Mouse (Mus musculus): ENCODE measurements around the gene E2f7. TPM values are rescaled to one million over a fixed set of nuclear protein-coding genes. Genes with fewer than 3 reads are reported as not detected.

Gene E2f7
- polyA plus RNA-seq, 1 experiment from 2014 or later: 38.0 TPM

- H3K9me3 ChIP-seq: no peaks in the 10 kb centered on the region
- H3K27me3 ChIP-seq: no peaks in the 10 kb centered on the region
- H3K27ac ChIP-seq: no peak overlapping the region
- H3K9ac ChIP-seq: no peak overlapping the region
- no peak overlapping the region for H3K4me2 ChIP-seq
- ATAC-seq (ENCODE audit: low FRiP score): no peak
- peaks cover 27% of the 10 kb centered on the region for H3K36me3 ChIP-seq (replicated peaks)
- H3K4me3 ChIP-seq (replicated peaks): no peak overlapping the region
- H3K4me1 ChIP-seq: no peaks in the 10 kb centered on the region
- WGBS: 82% methylated on average over 12 of the region's 12 CpGs
These were observed 43.0 kb downstream of the E2f7 start for GRCm38 (mm10) chr10:110788049-110788752.

GRCm38 (mm10) chr10:110789683-110790082 is 44.4 kb downstream of the E2f7 start:
- Histone ChIP-seq H3K27me3 (no peaks in the 10 kb centered on the region), H3K36me3 (replicated peaks) (peaks cover 17% of the 10 kb centered on the region), H3K4me3 (replicated peaks) (no peak overlapping the region), H3K4me1 (peaks cover under 1% of the 10 kb centered on the region; the same call in 1 of the 2 replicates), H3K27ac (no peak overlapping the region), H3K9ac (no peak overlapping the region), H3K4me2 (no peak overlapping the region), H3K9me3 (no peaks in the 10 kb centered on the region)
- 88% methylated on average over 8 of the region's 8 CpGs for WGBS
- no peak for ATAC-seq (ENCODE audit: low FRiP score)

DNA sequence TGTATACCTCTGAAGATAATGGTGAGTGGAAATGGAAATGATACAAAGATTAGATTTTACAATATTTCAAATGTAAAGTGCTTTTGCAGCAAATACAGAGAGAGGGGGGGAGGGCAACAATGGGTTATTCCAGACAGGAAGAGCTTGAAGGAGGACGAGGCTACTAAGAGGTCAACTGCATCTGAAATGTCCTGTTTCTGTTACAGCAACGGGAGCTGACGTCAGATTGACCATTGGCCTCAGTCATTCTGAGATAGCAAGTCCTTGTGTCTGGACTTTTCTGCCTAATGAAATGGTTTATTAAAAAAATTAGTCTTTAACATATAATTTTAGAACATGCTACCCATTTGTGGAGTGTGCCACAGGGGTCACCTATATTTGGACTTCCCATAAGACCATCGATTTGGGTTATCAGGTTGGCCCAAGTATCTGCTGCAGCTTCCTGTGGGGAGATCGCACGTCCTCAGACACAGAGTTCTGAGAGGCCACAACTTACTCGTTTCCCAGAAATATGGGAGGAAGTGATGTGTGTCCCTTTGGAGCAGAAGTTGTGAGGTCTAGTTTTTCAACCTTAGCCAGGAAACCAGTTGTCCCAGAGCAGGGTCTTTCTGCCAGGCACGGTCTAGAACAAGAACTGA is 48.0 kb downstream of the E2f7 start:
- ATAC-seq (ENCODE audit: low FRiP score): no peak
- 85% methylated on average over 8 of the region's 8 CpGs for WGBS

GRCm38 (mm10) chr10:110794564-110795205 is 49.4 kb downstream of the E2f7 start:
- Histone ChIP-seq H3K9me3 (no peaks in the 10 kb centered on the region), H3K4me3 (replicated peaks) (no peak overlapping the region), H3K36me3 (replicated peaks) (no peaks in the 10 kb centered on the region), H3K9ac (no peak overlapping the region), H3K27ac (no peak overlapping the region), H3K4me2 (no peak overlapping the region), H3K4me1 (peaks cover 5% of the 10 kb centered on the region; the same call in 1 of the 2 replicates), H3K27me3 (no peaks in the 10 kb centered on the region)
- WGBS: 16% methylated on average over 12 of the region's 12 CpGs
- peak; percentile 83 for ATAC-seq (ENCODE audit: low FRiP score)

More for the DNA sequence above, 48.0 kb downstream of the E2f7 start:
- Histone ChIP-seq H3K9me3 (no peaks in the 10 kb centered on the region), H3K36me3 (replicated peaks) (no peaks in the 10 kb centered on the region), H3K27me3 (no peaks in the 10 kb centered on the region), H3K27ac (no peak overlapping the region), H3K4me1 (peaks cover 5% of the 10 kb centered on the region; the same call in 1 of the 2 replicates), H3K4me3 (replicated peaks) (no peak overlapping the region), H3K4me2 (no peak overlapping the region), H3K9ac (no peak overlapping the region)

DNA sequence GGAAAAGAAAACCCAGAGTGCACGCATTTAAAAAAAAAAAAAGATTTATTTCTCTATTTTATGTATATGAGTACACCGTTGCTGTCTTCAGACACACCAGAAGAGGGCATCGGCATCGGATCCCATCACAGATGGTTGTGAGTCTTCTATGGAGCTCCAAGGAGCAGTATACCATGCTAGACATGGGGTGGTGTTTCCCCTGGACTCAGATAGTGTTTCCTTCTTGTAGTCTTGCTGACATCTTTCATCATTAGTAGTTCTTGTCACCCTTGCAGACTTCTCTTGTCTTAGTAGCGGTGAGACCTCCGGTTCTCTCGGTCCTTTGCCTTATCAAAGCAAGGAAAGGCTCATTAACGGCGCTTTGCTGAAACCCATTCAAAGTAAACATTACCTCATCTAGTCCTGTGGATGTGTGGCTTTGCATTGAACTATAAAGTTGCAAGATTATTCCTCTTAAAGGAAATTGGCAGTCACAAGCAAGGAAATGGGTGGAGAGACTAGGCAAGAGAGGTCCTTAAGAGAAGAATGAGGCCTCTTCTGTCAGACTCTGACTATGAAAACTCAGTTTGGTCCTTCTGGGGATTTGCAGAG is 50.1 kb downstream of the E2f7 start:
- Histone ChIP-seq H3K4me2 (no peak overlapping the region), H3K27me3 (no peaks in the 10 kb centered on the region), H3K9ac (no peak overlapping the region), H3K27ac (no peak overlapping the region), H3K36me3 (replicated peaks) (no peaks in the 10 kb centered on the region), H3K9me3 (no peaks in the 10 kb centered on the region), H3K4me1 (peaks cover 5% of the 10 kb centered on the region; the same call in 1 of the 2 replicates), H3K4me3 (replicated peaks) (no peak overlapping the region)
- no peak for ATAC-seq (ENCODE audit: low FRiP score)
- WGBS: 66% methylated on average over 9 of the region's 9 CpGs

- Histone ChIP-seq H3K27me3 (no peaks in the 10 kb centered on the region), H3K9me3 (no peaks in the 10 kb centered on the region), H3K4me3 (replicated peaks) (no peak overlapping the region), H3K36me3 (replicated peaks) (no peaks in the 10 kb centered on the region), H3K4me1 (no peaks in the 10 kb centered on the region), H3K9ac (no peak overlapping the region), H3K27ac (no peak overlapping the region), H3K4me2 (no peak overlapping the region)
- ATAC-seq (ENCODE audit: low FRiP score): no peak
- 83% methylated on average over 3 of the region's 3 CpGs for WGBS
These were observed 56.1 kb downstream of the E2f7 start for GRCm38 (mm10) chr10:110801296-110801695.

- 83% methylated on average over 11 of the region's 11 CpGs for whole genome bisulfite sequencing
- no peaks in the 10 kb centered on the region for H3K4me1 ChIP-seq
- no peaks in the 10 kb centered on the region for H3K36me3 ChIP-seq (replicated peaks)
- no peaks in the 10 kb centered on the region for H3K9me3 ChIP-seq
- H3K27ac ChIP-seq: no peak overlapping the region
- no peak overlapping the region for H3K9ac ChIP-seq
- H3K27me3 ChIP-seq: no peaks in the 10 kb centered on the region
- ATAC-seq (ENCODE audit: low FRiP score): no peak
- H3K4me2 ChIP-seq: no peak overlapping the region
- H3K4me3 ChIP-seq (replicated peaks): no peak overlapping the region
These were observed 59.2 kb downstream of the E2f7 start for GRCm38 (mm10) chr10:110804279-110805024.

GRCm38 (mm10) chr10:110805025-110805740 is 59.9 kb downstream of the E2f7 start:
- Histone ChIP-seq H3K4me1 (no peaks in the 10 kb centered on the region), H3K27ac (no peak overlapping the region), H3K4me2 (no peak overlapping the region), H3K27me3 (no peaks in the 10 kb centered on the region), H3K4me3 (replicated peaks) (no peak overlapping the region), H3K36me3 (replicated peaks) (no peaks in the 10 kb centered on the region), H3K9ac (no peak overlapping the region), H3K9me3 (no peaks in the 10 kb centered on the region)
- no peak for ATAC-seq (ENCODE audit: low FRiP score)
- WGBS: 86% methylated on average over 5 of the region's 5 CpGs

DNA sequence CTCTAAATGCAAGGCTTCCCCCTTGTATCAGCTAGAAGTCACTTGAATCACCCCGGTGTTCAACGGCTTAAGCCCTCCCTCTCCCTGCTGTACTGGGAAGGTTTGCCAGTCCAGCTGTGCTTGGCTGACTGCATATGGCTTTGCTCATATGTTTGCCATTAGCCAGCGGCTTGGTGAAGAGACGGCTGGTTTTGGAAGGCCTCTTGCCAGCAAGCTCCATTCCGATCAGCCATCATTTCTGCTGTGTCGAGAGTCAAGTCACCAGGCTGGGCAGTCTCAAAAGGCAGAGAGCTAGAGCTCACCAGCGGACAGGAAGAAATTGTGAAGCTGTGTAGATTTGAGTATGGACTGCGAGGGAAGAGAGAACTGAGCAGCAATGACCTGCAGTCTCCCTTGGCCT is 61.2 kb downstream of the E2f7 start:
- Histone ChIP-seq H3K4me1 (no peaks in the 10 kb centered on the region), H3K27ac (no peak overlapping the region), H3K9ac (no peak overlapping the region), H3K4me2 (no peak overlapping the region), H3K36me3 (replicated peaks) (no peaks in the 10 kb centered on the region), H3K4me3 (replicated peaks) (no peak overlapping the region), H3K27me3 (no peaks in the 10 kb centered on the region), H3K9me3 (no peaks in the 10 kb centered on the region)
- no peak for ATAC-seq (ENCODE audit: low FRiP score)
- WGBS: 90% methylated on average over 8 of the region's 8 CpGs

GRCm38 (mm10) chr10:110810528-110810927 is 65.3 kb downstream of the E2f7 start:
- H3K4me3 ChIP-seq (replicated peaks): no peak overlapping the region
- H3K4me1 ChIP-seq: no peaks in the 10 kb centered on the region
- peaks cover 8% of the 10 kb centered on the region; the same call in 1 of the 2 replicates for H3K27me3 ChIP-seq
- no peak for ATAC-seq (ENCODE audit: low FRiP score)
- 61% methylated on average over 2 of the region's 2 CpGs for WGBS
- H3K9me3 ChIP-seq: no peaks in the 10 kb centered on the region
- no peak overlapping the region for H3K9ac ChIP-seq
- H3K36me3 ChIP-seq (replicated peaks): no peaks in the 10 kb centered on the region
- H3K27ac ChIP-seq: no peak overlapping the region
- H3K4me2 ChIP-seq: no peak overlapping the region

- ATAC-seq (ENCODE audit: low FRiP score): no peak
- Histone ChIP-seq H3K4me3 (replicated peaks) (no peak overlapping the region), H3K27me3 (peaks cover 10% of the 10 kb centered on the region; the same call in 1 of the 2 replicates), H3K27ac (no peak overlapping the region), H3K36me3 (replicated peaks) (no peaks in the 10 kb centered on the region), H3K4me2 (no peak overlapping the region), H3K9ac (no peak overlapping the region), H3K4me1 (no peaks in the 10 kb centered on the region), H3K9me3 (no peaks in the 10 kb centered on the region)
- 88% methylated on average over 10 of the region's 10 CpGs for WGBS
These were observed 66.1 kb downstream of the E2f7 start for GRCm38 (mm10) chr10:110811209-110811861.
